In genomic region chr2:61813521-61813920, GRCm38 (mm10) we compare ENCODE assay signal across 19 mouse cellular contexts. TPM values are rescaled to one million over a fixed set of nuclear protein-coding genes. Genes with fewer than 3 reads are reported as not detected.
DNase-seq lines count a peak whose midpoint lies in the region; ATAC-seq and TF ChIP-seq lines count a peak whose summit lies in the region.
"Had no signal": no experiment of that assay in that cellular context is flagged by ENCODE, and none has a peak within 500 bp of the region (broad histone marks: within the 10 kb centered on the region; RNA-seq: fewer than 3 reads in every experiment).

No protein-coding gene starts in this region.

- no peaks in the 10 kb centered on the region for H3K9me3 ChIP-seq in kidney, postnatal 0 days (replicated peaks; ENCODE audit: low read length)
- no peaks in the 10 kb centered on the region for H3K9me3 ChIP-seq in midbrain, embryonic 14.5 days (ENCODE audit: control insufficient read depth, low read length)
- no peaks in the 10 kb centered on the region; the same call in 1 of the 2 replicates for H3K9me3 ChIP-seq in midbrain, embryonic 16.5 days (replicated peaks; ENCODE audit: control insufficient read depth, low read length, poor library complexity, severe bottlenecking)
- H3K9me3 ChIP-seq in forebrain, embryonic 14.5 days (replicated peaks; ENCODE audit: control insufficient read depth, low read length) = no peaks in the 10 kb centered on the region
- H3K9me3 ChIP-seq: embryonic facial prominence, embryonic 15.5 days; heart, embryonic 10.5 days; hindbrain, embryonic 15.5 days had no signal

- H3K36me3 ChIP-seq in kidney, postnatal 0 days (ENCODE audit: insufficient read depth, low read length) = no peaks in the 10 kb centered on the region
- no peaks in the 10 kb centered on the region for H3K36me3 ChIP-seq in midbrain, embryonic 14.5 days (ENCODE audit: control insufficient read depth, insufficient read depth, low read length)
- no peaks in the 10 kb centered on the region for H3K36me3 ChIP-seq in midbrain, embryonic 16.5 days (ENCODE audit: control insufficient read depth, insufficient read depth, low read length)
- H3K36me3 ChIP-seq in forebrain, embryonic 14.5 days (ENCODE audit: control insufficient read depth, insufficient read depth, low read length) = 0 out of 2 replicates have a peak, but pooled peaks cover 10% of the 10 kb centered on the region
- H3K36me3 ChIP-seq: embryonic facial prominence, embryonic 15.5 days; heart, embryonic 10.5 days; hindbrain, embryonic 15.5 days had no signal

- peaks cover 21% of the 10 kb centered on the region for H3K4me1 ChIP-seq in kidney, postnatal 0 days (replicated peaks; ENCODE audit: insufficient read depth, low read length)
- 0 out of 2 replicates have a peak, but pooled peaks cover 16% of the 10 kb centered on the region for H3K4me1 ChIP-seq in midbrain, embryonic 14.5 days (ENCODE audit: control insufficient read depth, insufficient read depth, low read length)
- peaks cover 18% of the 10 kb centered on the region for H3K4me1 ChIP-seq in midbrain, embryonic 16.5 days (ENCODE audit: control insufficient read depth, insufficient read depth, low read length)
- peaks cover 9% of the 10 kb centered on the region for H3K4me1 ChIP-seq in forebrain, embryonic 14.5 days (ENCODE audit: control insufficient read depth, insufficient read depth, low read length)

- WGBS in kidney, postnatal 0 days = 26% methylated on average over 1 of the region's 1 CpGs
- 14% methylated on average over 1 of the region's 1 CpGs for WGBS in midbrain, embryonic 14.5 days
- 20% methylated on average over 1 of the region's 1 CpGs for WGBS in midbrain, embryonic 16.5 days
- 17% methylated on average over 1 of the region's 1 CpGs for WGBS in forebrain, embryonic 14.5 days

- no peak overlapping the region for H3K4me2 ChIP-seq in kidney, postnatal 0 days (ENCODE audit: low read length)
- no peak overlapping the region for H3K4me2 ChIP-seq in midbrain, embryonic 14.5 days (ENCODE audit: low read length)
- H3K4me2 ChIP-seq in midbrain, embryonic 16.5 days (ENCODE audit: low read length) = no peak overlapping the region
- H3K4me2 ChIP-seq in forebrain, embryonic 14.5 days (ENCODE audit: low read length) = peak overlapping the region; percentile 90
- H3K4me2 ChIP-seq: embryonic facial prominence, embryonic 15.5 days; hindbrain, embryonic 15.5 days had no signal

- H3K27me3 ChIP-seq in kidney, postnatal 0 days (ENCODE audit: insufficient read depth, low read length) = peaks cover 67% of the 10 kb centered on the region
- peaks cover 72% of the 10 kb centered on the region for H3K27me3 ChIP-seq in midbrain, embryonic 14.5 days (ENCODE audit: control insufficient read depth, insufficient read depth, low read length)
- H3K27me3 ChIP-seq in midbrain, embryonic 16.5 days (ENCODE audit: control insufficient read depth, insufficient read depth, low read depth, low read length) = peaks cover 41% of the 10 kb centered on the region
- peaks cover 39% of the 10 kb centered on the region for H3K27me3 ChIP-seq in forebrain, embryonic 14.5 days (replicated peaks; ENCODE audit: control insufficient read depth, insufficient read depth, low read length)

- H3K9ac ChIP-seq in kidney, postnatal 0 days (ENCODE audit: low read depth, low read length) = no peak overlapping the region
- H3K9ac ChIP-seq in midbrain, embryonic 14.5 days (replicated peaks; ENCODE audit: low read length) = no peak overlapping the region
- H3K9ac ChIP-seq in midbrain, embryonic 16.5 days (ENCODE audit: low read depth, low read length) = no peak overlapping the region
- H3K9ac ChIP-seq in forebrain, embryonic 14.5 days (ENCODE audit: low read length) = peak overlapping the region; percentile 82
- H3K9ac ChIP-seq: embryonic facial prominence, embryonic 15.5 days; hindbrain, embryonic 15.5 days had no signal

- TF ChIP-seq CTCF in kidney, postnatal 0 days (IDR thresholded peaks at IDR 0.05; ENCODE audit: low read depth) = no peak

- peak; percentile 4 for DNase-seq in kidney, postnatal 0 days (ENCODE audit: low spot score)
- no peak for DNase-seq in kidney, postnatal 25 days
- peak; percentile 30 for DNase-seq in midbrain, embryonic 14.5 days
- no peak for DNase-seq in forebrain, embryonic 14.5 days (ENCODE audit: low spot score)
- DNase-seq in induced T-regulatory cell, adult 2 months (ENCODE audit: low read depth) = peak; percentile 30
- no peak for DNase-seq in cerebellum, adult 9-10 months
- no peak for DNase-seq in frontal cortex, adult 2 months (ENCODE audit: extremely low spot score in 1 of 2, low spot score in 1 of 2)
- DNase-seq: adrenal gland, adult 2 months; adrenal gland, postnatal 25 days; cerebellum, adult 18-20 months; gastrocnemius, postnatal 36 days had no signal

- H3K4me3 ChIP-seq in kidney, postnatal 0 days (replicated peaks; ENCODE audit: low read depth, low read length) = no peak overlapping the region
- H3K4me3 ChIP-seq in midbrain, embryonic 14.5 days (replicated peaks; ENCODE audit: low read depth, low read length) = no peak overlapping the region
- H3K4me3 ChIP-seq in midbrain, embryonic 16.5 days (ENCODE audit: low read depth, low read length) = no peak overlapping the region
- H3K4me3 ChIP-seq in forebrain, embryonic 14.5 days (ENCODE audit: low read depth, low read length) = peak overlapping the region; percentile 51
- H3K4me3 ChIP-seq: embryonic facial prominence, embryonic 15.5 days; erythroblast, embryonic 14.5 days; heart, embryonic 10.5 days; hindbrain, embryonic 15.5 days had no signal

- H3K27ac ChIP-seq in kidney, postnatal 0 days = no peak overlapping the region
- H3K27ac ChIP-seq in midbrain, embryonic 14.5 days (replicated peaks; ENCODE audit: low read depth, low read length) = no peak overlapping the region
- no peak overlapping the region for H3K27ac ChIP-seq in midbrain, embryonic 16.5 days (ENCODE audit: low read length)
- H3K27ac ChIP-seq in forebrain, embryonic 14.5 days (ENCODE audit: low read depth, low read length) = peak overlapping the region; percentile 82; the same call in 1 of the 2 replicates
- H3K27ac ChIP-seq: embryonic facial prominence, embryonic 15.5 days; heart, embryonic 10.5 days; hindbrain, embryonic 15.5 days had no signal

- ATAC-seq in kidney, postnatal 0 days (replicated peaks; ENCODE audit: low FRiP score, low read depth) = no peak
- ATAC-seq in midbrain, embryonic 14.5 days (ENCODE audit: low FRiP score, low TSS enrichment) = no peak
- ATAC-seq in midbrain, embryonic 16.5 days = no peak
- ATAC-seq in forebrain, embryonic 14.5 days = no peak
- ATAC-seq: inflammation-experienced regulatory T-cells, adult 6 months; intestine, postnatal 0 days had no signal

RNA-seq across cellular contexts. Expression of gene Tbr1, which starts 10.8 kb away (rescaled TPM):
- polyA plus RNA-seq in kidney, postnatal 0 days (2015; fragmentation: Nextera tagmentation; extraction: Ambion mirVana) = 0.04 TPM in 1 of 2 replicates, not detected in the other
- 1.1 TPM in 2 replicates for polyA plus RNA-seq in midbrain, embryonic 14.5 days (2014; fragmentation: Nextera tagmentation; extraction: Ambion mirVana)
- 2.4 and 3.3 TPM in 2 replicates for polyA plus RNA-seq in midbrain, embryonic 16.5 days (2015; fragmentation: Nextera tagmentation; extraction: Ambion mirVana)
- polyA plus RNA-seq in forebrain, embryonic 14.5 days (2014; fragmentation: Nextera tagmentation; extraction: Ambion mirVana) = 46.3 and 47.2 TPM in 2 replicates
- 47.3 and 53.1 TPM in 2 replicates for polyA plus RNA-seq in frontal cortex, adult 2 months (2012; rRNA removed)
- polyA plus RNA-seq: erythroblast, embryonic 14.5 days; heart, embryonic 14.5 days; inflammation-experienced regulatory T-cells, adult 6 months; intestine, postnatal 0 days had no signal

Comparison
In these comparisons a context has a peak if more than half of its experiments do, and no peak if none do; other contexts are left out.
1. DNase-seq: peak in kidney, postnatal 0 days (single experiment), midbrain, embryonic 14.5 days (single experiment) and induced T-regulatory cell, adult 2 months (single experiment); none in kidney, postnatal 25 days (0 of 2), forebrain, embryonic 14.5 days (single experiment), cerebellum, adult 9-10 months (single experiment) and frontal cortex, adult 2 months (0 of 2).
2. RNA of gene Tbr1, which starts 10.8 kb away (polyA plus RNA-seq): 47.3 to 53.1 TPM in frontal cortex, adult 2 months and 46.3 to 47.2 TPM in forebrain, embryonic 14.5 days; 2.4 to 3.3 TPM in midbrain, embryonic 16.5 days, 1.1 TPM in midbrain, embryonic 14.5 days and 0.04 TPM in kidney, postnatal 0 days; every median in the first group is over 10 times any median in the second.